Mouse (Mus musculus): ENCODE data around the gene Olfr895. TPM values are rescaled to one million over a fixed set of nuclear protein-coding genes. Genes with fewer than 3 reads are reported as not detected.

The Olfr895 gene
- not detected for total RNA-seq (2021)

- intact Hi-C loops (cut with DNase I): no loop called here
These were observed at the start of gene Olfr895 for GRCm38 (mm10) chr9:38267551-38267950. Gene Olfr895 (plus strand): TSS chr9:38267851.

GRCm38 (mm10) chr9:38252474-38252873 lies 15.2 kb upstream of the Olfr895 start, which contains the start of gene Olfr143:
Gene Olfr143 (plus strand): TSS chr9:38252774.
- intact Hi-C loops (cut with DNase I): no loop called here
- no peak for DNase-seq

More at GRCm38 (mm10) chr9:38267551-38267950, at the start of gene Olfr895:
- no peak for DNase-seq

GRCm38 (mm10) chr9:38290807-38291206 lies 23.2 kb downstream of the Olfr895 start, which contains the start of gene Olfr896-ps1:
Gene Olfr896-ps1 (plus strand): TSS chr9:38291107.
- intact Hi-C loops (cut with DNase I): no loop called here
- no peak for DNase-seq

Other genes starting within 250 kb of the Olfr895 start
- not detected for gene Olfr883, start 242.0 kb upstream of the Olfr895 start, total RNA-seq (2021)
- not detected for gene Olfr884, start 221.3 kb upstream of the Olfr895 start, total RNA-seq (2021)
- not detected for gene Olfr885, start 206.5 kb upstream of the Olfr895 start, total RNA-seq (2021)
- not detected for gene Olfr887, start 183.8 kb upstream of the Olfr895 start, total RNA-seq (2021)
- gene Olfr888, start 159.7 kb upstream of the Olfr895 start, total RNA-seq (2021): not detected
- gene Olfr889, start 152.7 kb upstream of the Olfr895 start, total RNA-seq (2021): not detected
- gene Olfr890, start 125.3 kb upstream of the Olfr895 start, total RNA-seq (2021): not detected
- gene Olfr891, start 87.0 kb upstream of the Olfr895 start, total RNA-seq (2021): not detected
- not detected for gene Olfr893, start 59.5 kb upstream of the Olfr895 start, total RNA-seq (2021)
- gene Olfr894, start 49.8 kb upstream of the Olfr895 start, total RNA-seq (2021): not detected
- gene Olfr143, start 15.1 kb upstream of the Olfr895 start, total RNA-seq (2021): not detected
- gene Olfr896-ps1, start 23.3 kb downstream of the Olfr895 start, total RNA-seq (2021): not detected
- gene Olfr25, start 61.2 kb downstream of the Olfr895 start, total RNA-seq (2021): not detected
- not detected for gene Olfr898, start 80.6 kb downstream of the Olfr895 start, total RNA-seq (2021)
- not detected for gene Olfr250, start 99.0 kb downstream of the Olfr895 start, total RNA-seq (2021)
- gene Olfr251, start 109.2 kb downstream of the Olfr895 start, total RNA-seq (2021): not detected
- gene Olfr147, start 133.8 kb downstream of the Olfr895 start, total RNA-seq (2021): not detected
- gene Olfr901, start 161.6 kb downstream of the Olfr895 start, total RNA-seq (2021): not detected
- gene Olfr902, start 179.8 kb downstream of the Olfr895 start, total RNA-seq (2021): not detected
- gene Olfr904, start 195.3 kb downstream of the Olfr895 start, total RNA-seq (2021): not detected
- not detected for gene Olfr905, start 203.3 kb downstream of the Olfr895 start, total RNA-seq (2021)
- not detected for gene Olfr906, start 219.2 kb downstream of the Olfr895 start, total RNA-seq (2021)
- not detected for gene Olfr907, start 227.9 kb downstream of the Olfr895 start, total RNA-seq (2021)

All from heart, postnatal 36 days (tissue).